Mouse (Mus musculus) liver, embryonic 11.5 days (tissue): Measurements from ENCODE around the gene 1700080O16Rik. TPM values are rescaled to one million over a fixed set of nuclear protein-coding genes. Genes with fewer than 3 reads are reported as not detected.

ENCODE experiments used
- ATAC-seq: fragments of 200-750 bp; cut with Nextera tagmentation; replicated peaks from 2 replicates; pipeline ENCODE4 v1.8.0; 2017; ENCODE audit warnings: moderate number of reproducible peaks, mild to moderate bottlenecking, moderate TSS enrichment, moderate library complexity; ENCODE audit not compliant: low FRiP score
- DNase-seq: peaks from one replicate; pipeline ENCODE4 v3.0.0-alpha.2; 2017; ENCODE audit warnings: low spot score
- H3K27ac ChIP-seq: fragments of 300-500 bp; sonication (generic); 2 replicates; pipeline ENCODE4 v1.5.1; 2014; ENCODE audit warnings: mild to moderate bottlenecking, low read depth, low read length, control low read depth
- H3K27me3 ChIP-seq: fragments of 300-500 bp; sonication (generic); replicated peaks from 2 replicates; pipeline ENCODE4 v1.6.1; 2014; ENCODE audit warnings: low read length, mixed read lengths; ENCODE audit not compliant: control insufficient read depth, insufficient read depth
- H3K36me3 ChIP-seq: fragments of 300-500 bp; sonication (generic); 2 replicates; pipeline ENCODE4 v1.6.1; 2014; ENCODE audit warnings: mild to moderate bottlenecking, low read length, moderate library complexity, mixed read lengths; ENCODE audit not compliant: control insufficient read depth, insufficient read depth
- H3K4me1 ChIP-seq: fragments of 300-500 bp; sonication (generic); replicated peaks from 2 replicates; pipeline ENCODE4 v1.6.1; 2014; ENCODE audit warnings: low read length, mixed read lengths; ENCODE audit not compliant: control insufficient read depth, insufficient read depth
- H3K4me2 ChIP-seq: fragments of 300-500 bp; sonication (generic); 2 replicates; pipeline ENCODE4 v1.6.1; 2014; ENCODE audit warnings: mild to moderate bottlenecking, control low read depth, moderate library complexity
- H3K4me3 ChIP-seq: fragments of 300-500 bp; sonication (generic); 2 replicates; pipeline ENCODE4 v1.5.1; 2014; ENCODE audit warnings: low read depth, low read length, control low read depth
- H3K9ac ChIP-seq: fragments of 300-500 bp; sonication (generic); 2 replicates; pipeline ENCODE4 v1.6.1; 2014; ENCODE audit warnings: low read depth, low read length, control low read depth
- H3K9me3 ChIP-seq: fragments of 300-500 bp; sonication (generic); 2 replicates; pipeline ENCODE4 v1.6.1; 2016; ENCODE audit warnings: low read length, inconsistent platforms, mixed read lengths; ENCODE audit not compliant: control insufficient read depth
- WGBS: fragments of 180-500 bp; shearing (Covaris S2); extraction: QIAGEN DNeasy Blood & Tissue Kit; methylation state at CpG from one replicate; pipeline ENCODE4 v1.1.7; 2014; 5-methylcytosine and 5-hydroxymethylcytosine counted together
- polyA plus RNA-seq: library from polyadenylated mRNA; unstranded; fragments of >200 nt; fragmentation: Nextera tagmentation; extraction: Ambion mirVana; gene quantifications from 2 replicates; pipeline ENCODE4 v1.2.1, GENCODE M21; 2014

Gene 1700080O16Rik
- not detected in 2 replicates for polyA plus RNA-seq

DNA sequence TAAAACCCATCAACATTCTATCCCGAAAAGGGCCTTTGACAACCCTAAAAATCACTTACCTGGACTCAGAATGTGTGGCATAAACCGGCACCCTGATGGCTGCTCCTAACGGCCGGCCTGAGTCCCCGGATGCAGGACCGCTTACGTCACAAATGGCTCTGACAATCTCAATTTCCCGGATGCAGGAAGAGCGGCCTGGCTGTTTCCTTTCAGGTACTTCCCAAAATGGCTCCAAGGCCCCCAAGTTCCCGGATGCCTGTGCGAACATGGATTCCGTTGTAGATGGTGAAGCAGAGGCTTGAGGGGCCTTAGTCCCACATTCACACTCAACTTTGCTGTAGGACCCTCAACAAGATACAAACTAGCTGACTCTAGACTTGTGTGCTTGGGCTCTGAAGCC is at the start of gene 1700080O16Rik:
TSS of gene 1700080O16Rik (minus strand) at position 101 of the 400 bp plus-strand sequence.
- no peak within 1 kb of the TSS for H3K4me3 ChIP-seq
- WGBS: 93% methylated on average over 12 of the region's 12 CpGs
- no peaks in the 10 kb centered on the region; the same call in 1 of the 2 replicates for H3K27me3 ChIP-seq
- ATAC-seq (no peak), DNase-seq (no peak)
- no peaks in the 10 kb centered on the region for H3K9me3 ChIP-seq
- H3K36me3 ChIP-seq: no peaks in the 10 kb centered on the region
- no peaks in the 10 kb centered on the region for H3K4me1 ChIP-seq
- no peak within 1 kb of the TSS for H3K9ac ChIP-seq
- H3K27ac ChIP-seq: no peak within 1 kb of the TSS
- no peak within 1 kb of the TSS for H3K4me2 ChIP-seq

DNA sequence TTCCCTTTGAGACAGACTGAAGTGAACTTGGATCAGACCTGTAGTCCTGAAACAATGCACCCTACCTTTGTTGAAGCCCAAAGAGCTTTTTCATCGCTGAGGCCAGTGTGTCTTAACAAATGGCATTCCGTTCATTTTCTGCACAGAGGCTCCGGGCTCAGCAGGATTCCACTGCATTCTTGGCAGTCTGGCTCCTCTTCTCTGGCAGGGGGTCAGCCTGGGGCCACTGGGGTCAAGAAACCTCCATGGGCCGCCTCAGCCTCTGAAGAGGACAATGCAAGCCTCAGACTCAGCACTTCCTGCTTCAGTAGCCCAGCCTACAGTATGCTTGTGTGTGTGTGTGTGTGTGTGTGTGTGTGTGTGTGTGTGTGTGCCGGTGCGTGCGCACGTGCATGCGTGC is 45.1 kb upstream of the 1700080O16Rik start:
- no peak overlapping the region for H3K27ac ChIP-seq
- H3K4me3 ChIP-seq: no peak overlapping the region
- H3K4me1 ChIP-seq: no peaks in the 10 kb centered on the region
- no peak overlapping the region for H3K4me2 ChIP-seq
- no peak overlapping the region for H3K9ac ChIP-seq
- no peaks in the 10 kb centered on the region for H3K27me3 ChIP-seq
- no peak for DNase-seq
- H3K36me3 ChIP-seq: no peaks in the 10 kb centered on the region
- WGBS: 61% methylated on average over 9 of the region's 9 CpGs
- ATAC-seq: no peak
- H3K9me3 ChIP-seq: no peaks in the 10 kb centered on the region

DNA sequence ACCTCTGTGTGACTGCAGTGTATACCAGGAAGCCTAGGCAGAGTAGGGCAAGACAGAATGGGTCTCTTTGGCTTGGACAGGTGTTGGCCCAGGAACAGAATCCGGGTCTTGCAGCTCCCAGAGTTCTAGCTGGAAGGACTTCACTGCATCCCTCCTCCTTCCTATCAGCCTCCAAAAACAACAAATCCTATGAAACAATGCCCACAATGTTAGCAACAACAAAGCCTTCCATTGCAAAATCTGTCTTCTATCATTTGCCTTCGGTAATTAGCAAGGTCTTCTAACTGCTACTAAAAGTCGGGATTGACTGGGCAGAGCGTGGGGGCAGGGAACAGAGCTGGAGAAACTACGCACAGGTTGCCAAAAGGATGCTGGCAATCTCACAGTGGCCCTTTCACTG is 27.5 kb upstream of the 1700080O16Rik start:
- ATAC-seq (no peak), DNase-seq (no peak)
- no peak overlapping the region for H3K27ac ChIP-seq
- no peaks in the 10 kb centered on the region for H3K9me3 ChIP-seq
- 68% methylated on average over 5 of the region's 5 CpGs for WGBS
- no peaks in the 10 kb centered on the region for H3K36me3 ChIP-seq
- no peak overlapping the region for H3K4me3 ChIP-seq
- no peak overlapping the region for H3K4me2 ChIP-seq
- H3K9ac ChIP-seq: no peak overlapping the region
- H3K4me1 ChIP-seq: no peaks in the 10 kb centered on the region
- H3K27me3 ChIP-seq: no peaks in the 10 kb centered on the region

DNA sequence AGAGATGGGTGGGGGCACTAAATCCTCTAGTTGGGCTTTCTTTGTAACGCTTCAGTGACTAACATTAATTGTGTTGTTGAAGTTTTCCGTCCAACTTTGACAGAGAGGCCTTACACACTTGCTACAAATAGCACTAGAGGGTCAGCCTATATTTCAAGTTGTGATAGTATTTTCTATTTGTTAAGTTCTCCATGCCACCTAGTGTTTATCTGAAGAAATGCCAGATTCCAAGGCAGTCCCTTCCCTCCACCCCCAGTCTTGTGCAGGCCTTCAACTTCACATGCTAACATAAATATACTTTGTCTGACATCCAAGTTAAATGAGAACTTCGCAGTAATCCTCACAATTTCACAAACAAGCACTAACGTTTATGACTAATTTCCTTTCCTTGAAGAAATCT is 26.9 kb upstream of the 1700080O16Rik start:
- H3K4me1 ChIP-seq: no peaks in the 10 kb centered on the region
- no peak overlapping the region for H3K4me2 ChIP-seq
- no peaks in the 10 kb centered on the region for H3K36me3 ChIP-seq
- 69% methylated on average over 4 of the region's 4 CpGs for WGBS
- DNase-seq: no peak
- no peak for ATAC-seq
- no peak overlapping the region for H3K9ac ChIP-seq
- no peaks in the 10 kb centered on the region for H3K9me3 ChIP-seq
- no peak overlapping the region for H3K27ac ChIP-seq
- no peaks in the 10 kb centered on the region for H3K27me3 ChIP-seq
- H3K4me3 ChIP-seq: no peak overlapping the region

DNA sequence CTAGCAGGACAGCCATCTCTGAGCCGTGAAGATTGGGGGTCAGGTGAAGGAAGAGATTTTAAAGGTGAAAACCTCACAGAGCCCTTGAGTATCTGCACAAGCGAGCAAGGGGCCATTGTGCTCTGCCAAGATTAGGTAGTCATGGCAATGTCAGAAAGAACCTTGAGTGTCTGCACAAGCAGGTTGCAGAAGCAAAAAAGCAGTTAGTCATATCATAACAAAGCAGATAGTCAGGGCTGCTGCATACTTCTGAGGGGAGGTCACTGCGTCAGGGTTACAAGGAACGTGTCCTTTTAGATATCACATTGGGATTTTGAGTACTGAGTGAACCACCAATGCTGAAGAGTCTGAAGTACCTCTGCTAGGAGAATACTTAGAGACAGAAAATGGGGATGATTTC is 3.8 kb upstream of the 1700080O16Rik start:
- H3K9ac ChIP-seq: no peak overlapping the region
- H3K9me3 ChIP-seq: no peaks in the 10 kb centered on the region
- DNase-seq (no peak), ATAC-seq (no peak)
- no peak overlapping the region for H3K4me2 ChIP-seq
- H3K4me3 ChIP-seq: no peak overlapping the region
- WGBS: 61% methylated on average over 4 of the region's 4 CpGs
- no peak overlapping the region for H3K27ac ChIP-seq
- no peaks in the 10 kb centered on the region for H3K4me1 ChIP-seq
- no peaks in the 10 kb centered on the region for H3K36me3 ChIP-seq
- H3K27me3 ChIP-seq: no peaks in the 10 kb centered on the region

DNA sequence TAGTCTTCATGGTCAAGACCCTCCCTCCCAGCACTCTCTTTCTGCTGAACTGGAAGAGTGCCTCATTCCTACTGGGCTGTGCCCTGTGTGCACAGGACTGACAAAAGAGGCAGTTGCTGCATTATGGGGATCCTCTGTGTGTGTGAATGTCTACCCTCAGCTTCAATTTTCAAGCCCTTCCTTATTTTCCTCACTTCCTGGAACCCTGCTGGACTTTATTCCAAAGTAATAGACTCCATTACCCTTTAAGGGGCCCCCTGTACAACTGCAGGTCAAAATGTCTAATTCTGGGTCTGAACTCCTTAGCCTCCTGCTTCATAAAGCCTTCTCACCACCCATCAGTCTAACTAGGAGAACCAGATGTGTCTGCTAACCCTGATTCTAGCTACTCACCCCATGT is 2.0 kb upstream of the 1700080O16Rik start:
- no peaks in the 10 kb centered on the region for H3K36me3 ChIP-seq
- no peaks in the 10 kb centered on the region for H3K4me1 ChIP-seq
- no peak for ATAC-seq
- H3K9ac ChIP-seq: no peak overlapping the region
- H3K4me3 ChIP-seq: no peak overlapping the region
- no peak overlapping the region for H3K27ac ChIP-seq
- no peaks in the 10 kb centered on the region for H3K27me3 ChIP-seq
- no peak for DNase-seq
- H3K9me3 ChIP-seq: no peaks in the 10 kb centered on the region
- H3K4me2 ChIP-seq: no peak overlapping the region

DNA sequence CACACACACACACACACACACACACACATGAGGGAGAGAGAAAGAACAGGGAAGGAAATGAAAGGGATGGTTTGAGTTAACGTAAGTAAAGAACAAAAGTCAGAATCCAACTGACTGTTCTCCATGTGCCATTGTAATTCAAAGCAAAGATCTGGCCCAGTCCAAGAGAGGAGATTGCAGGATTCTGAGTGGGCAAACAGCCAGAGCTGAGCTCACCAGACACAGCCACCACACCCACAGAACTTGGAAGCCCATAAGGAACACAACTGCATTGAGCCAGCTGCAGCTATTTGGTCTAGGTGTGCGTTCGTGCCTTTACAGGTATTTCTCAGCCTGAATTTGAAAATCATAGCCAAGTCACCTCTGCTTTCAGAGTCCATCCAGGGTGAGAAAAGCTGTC is 24.5 kb downstream of the 1700080O16Rik start:
- no peaks in the 10 kb centered on the region for H3K4me1 ChIP-seq
- H3K27me3 ChIP-seq: no peaks in the 10 kb centered on the region
- no peaks in the 10 kb centered on the region for H3K36me3 ChIP-seq
- H3K9ac ChIP-seq: no peak overlapping the region
- no peak overlapping the region for H3K4me2 ChIP-seq
- WGBS: 81% methylated on average over 3 of the region's 3 CpGs
- no peaks in the 10 kb centered on the region for H3K9me3 ChIP-seq
- ATAC-seq (no peak), DNase-seq (no peak)
- no peak overlapping the region for H3K27ac ChIP-seq
- H3K4me3 ChIP-seq: no peak overlapping the region

DNA sequence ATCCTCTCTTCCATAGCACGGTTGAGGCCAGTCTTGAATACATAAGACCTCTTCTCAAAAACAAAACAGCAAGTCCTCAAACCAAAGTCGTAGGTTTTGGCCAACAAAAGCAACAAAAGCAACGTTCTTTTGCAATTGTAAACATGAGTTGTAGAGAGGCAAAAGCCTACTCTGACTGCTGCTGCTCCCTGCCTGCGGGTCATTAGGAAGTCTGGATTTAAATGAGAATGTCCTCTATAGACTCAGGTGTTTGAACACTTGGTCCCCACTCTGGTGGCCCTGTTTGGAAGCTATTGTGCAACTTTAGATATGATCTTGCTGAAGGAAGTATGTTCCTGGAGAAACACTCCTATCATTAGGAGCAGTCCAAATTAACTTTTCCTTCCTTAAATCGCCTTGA is 34.5 kb downstream of the 1700080O16Rik start:
- no peaks in the 10 kb centered on the region for H3K27me3 ChIP-seq
- H3K4me3 ChIP-seq: no peak overlapping the region
- H3K27ac ChIP-seq: no peak overlapping the region
- H3K4me2 ChIP-seq: no peak overlapping the region
- no peaks in the 10 kb centered on the region for H3K9me3 ChIP-seq
- H3K4me1 ChIP-seq: no peaks in the 10 kb centered on the region
- DNase-seq (no peak), ATAC-seq (no peak)
- WGBS: 67% methylated on average over 5 of the region's 5 CpGs
- no peaks in the 10 kb centered on the region for H3K36me3 ChIP-seq
- H3K9ac ChIP-seq: no peak overlapping the region

DNA sequence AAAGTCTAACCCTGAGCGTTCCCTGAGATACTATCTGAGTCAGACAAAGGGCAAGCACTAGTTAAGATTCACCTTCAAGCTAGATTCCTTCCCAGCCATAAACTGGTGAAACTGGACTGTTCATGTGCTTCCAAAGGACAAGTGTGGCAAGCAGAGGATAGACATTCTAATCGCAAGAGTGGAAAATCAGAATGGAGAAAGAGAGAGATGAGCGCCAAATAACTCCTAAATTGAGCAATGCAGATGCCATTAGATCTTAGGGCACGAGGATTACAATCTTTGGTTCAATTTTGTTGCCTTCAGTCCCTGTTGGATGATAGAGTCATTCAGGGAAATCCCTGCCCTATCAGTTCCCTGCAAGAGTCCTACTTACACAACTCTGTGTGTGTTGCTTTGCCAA is 53.5 kb downstream of the 1700080O16Rik start:
- Histone ChIP-seq H3K27me3 (no peaks in the 10 kb centered on the region), H3K4me2 (no peak overlapping the region), H3K4me3 (no peak overlapping the region), H3K9me3 (no peaks in the 10 kb centered on the region), H3K4me1 (no peaks in the 10 kb centered on the region), H3K27ac (no peak overlapping the region), H3K9ac (no peak overlapping the region), H3K36me3 (no peaks in the 10 kb centered on the region)
- DNase-seq: no peak
- 81% methylated on average over 4 of the region's 4 CpGs for WGBS
- ATAC-seq: no peak
